Mouse (Mus musculus) CH12.LX (cell line): ENCODE measurements around the gene Cd164. TPM values are rescaled to one million over a fixed set of nuclear protein-coding genes. Genes with fewer than 3 reads are reported as not detected.

ENCODE experiments used
- DNase-seq: peaks from one replicate; pipeline ENCODE4 v3.0.0-alpha.2; 2013; ENCODE audit errors: extremely low read depth
- H3K27ac ChIP-seq: 2 replicates; pipeline ENCODE4 v1.5.1; 2012; ENCODE audit warnings: low read depth, mild to moderate bottlenecking, control low read depth, moderate library complexity; ENCODE audit not compliant: insufficient read depth
- H3K27me3 ChIP-seq: replicated peaks from 2 replicates; pipeline ENCODE3; 2012; ENCODE audit warnings: inconsistent platforms
- H3K36me3 ChIP-seq, 2 experiments: replicated peaks in 1 of 2; 2 replicates each; pipeline versions ENCODE3 to v1.6.1; 2012; ENCODE audit warnings: inconsistent platforms in 1 of 2, low read length in 1 of 2, mild to moderate bottlenecking in 1 of 2, mixed read lengths in 1 of 2, moderate library complexity in 1 of 2; ENCODE audit not compliant: control insufficient read depth in 1 of 2, insufficient read depth in 1 of 2
- H3K4me1 ChIP-seq, 2 experiments: 2 replicates each; pipeline ENCODE4 v1.6.1; 2012; ENCODE audit warnings: inconsistent platforms in 1 of 2, moderate library complexity in 1 of 2; ENCODE audit not compliant: insufficient read depth in 2 of 2, control insufficient read depth in 1 of 2
- H3K4me2 ChIP-seq: 2 replicates; pipeline ENCODE4 v1.6.1; 2012; ENCODE audit warnings: low read depth, mild to moderate bottlenecking, control low read depth; ENCODE audit not compliant: poor library complexity, insufficient read depth, severe bottlenecking
- H3K4me3 ChIP-seq, 3 experiments: fragments of 150-350 bp in 1 of 3; sonication (generic) in 1 of 3; replicated peaks in 1 of 3; 2 replicates each; pipeline versions ENCODE3 to v1.5.1; 2011 to 2012; ENCODE audit warnings: low read depth in 2 of 3, low read length in 2 of 3, mild to moderate bottlenecking in 2 of 3, moderate library complexity in 2 of 3, control low read depth in 1 of 3, improper control_type of control experiment in 1 of 3, inconsistent platforms in 1 of 3, mixed read lengths in 1 of 3; ENCODE audit not compliant: poor library complexity in 1 of 3
- H3K79me2 ChIP-seq: replicated peaks from 2 replicates; pipeline ENCODE4 v1.6.1; 2012; ENCODE audit warnings: mild to moderate bottlenecking, moderate library complexity; ENCODE audit not compliant: control insufficient read depth, poor library complexity, insufficient read depth, severe bottlenecking; ENCODE audit errors: extremely low read depth
- H3K9ac ChIP-seq: 2 replicates; pipeline ENCODE4 v1.6.1; 2012; ENCODE audit warnings: low read depth, mild to moderate bottlenecking, control low read depth, moderate library complexity; ENCODE audit not compliant: insufficient read depth
- H3K9me3 ChIP-seq: replicated peaks from 2 replicates; pipeline ENCODE3; 2012; ENCODE audit warnings: low read length, inconsistent platforms, mixed read lengths
- BHLHE40 ChIP-seq: IDR thresholded peaks from 2 replicates; pipeline ENCODE4 v1.6.1; 2011; ENCODE audit warnings: mild to moderate bottlenecking, low read depth, low read length, improper control_type of control experiment
- E2F4 ChIP-seq: IDR thresholded peaks from 2 replicates; pipeline ENCODE4 v1.6.1; 2011; ENCODE audit warnings: low read depth, low read length, improper control_type of control experiment; ENCODE audit not compliant: insufficient replicate concordance
- GABPA ChIP-seq: IDR thresholded peaks from 2 replicates; pipeline ENCODE4 v1.6.1; 2012; ENCODE audit warnings: low read depth, low read length, improper control_type of control experiment, inconsistent platforms; ENCODE audit not compliant: insufficient replicate concordance
- IRF4 ChIP-seq: IDR thresholded peaks from 2 replicates; pipeline ENCODE4 v1.6.1; 2014; ENCODE audit warnings: low read depth, mild to moderate bottlenecking, inconsistent platforms, low read length, improper control_type of control experiment
- JUN ChIP-seq: IDR thresholded peaks from 2 replicates; pipeline ENCODE4 v1.6.1; 2011; ENCODE audit warnings: low read depth, mild to moderate bottlenecking, low read length, improper control_type of control experiment, moderate library complexity; ENCODE audit not compliant: insufficient read depth
- JUND ChIP-seq: conservative IDR thresholded peaks from 2 replicates; pipeline ENCODE4 v1.6.1; 2011; ENCODE audit warnings: low read depth, low read length, improper control_type of control experiment
- MAFK ChIP-seq: IDR thresholded peaks from 2 replicates; pipeline ENCODE4 v1.6.1; 2011; ENCODE audit warnings: low read length, improper control_type of control experiment; ENCODE audit not compliant: insufficient replicate concordance
- MAX ChIP-seq: IDR thresholded peaks from 2 replicates; pipeline ENCODE4 v1.6.1; 2011; ENCODE audit warnings: low read length, improper control_type of control experiment
- MXI1 ChIP-seq: IDR thresholded peaks from 2 replicates; pipeline ENCODE4 v1.6.1; 2011; ENCODE audit warnings: mild to moderate bottlenecking, low read depth, low read length, improper control_type of control experiment
- MYC ChIP-seq: IDR thresholded peaks from 2 replicates; pipeline ENCODE4 v1.6.1; 2011; ENCODE audit warnings: low read depth, mild to moderate bottlenecking, improper control_type of control experiment, low read length
- NELFE ChIP-seq: IDR thresholded peaks from 2 replicates; pipeline ENCODE4 v1.6.1; 2011; ENCODE audit warnings: low read depth, low read length, improper control_type of control experiment
- NRF1 ChIP-seq: IDR thresholded peaks from 2 replicates; pipeline ENCODE4 v1.6.1; 2014; ENCODE audit warnings: low read depth, mild to moderate bottlenecking, inconsistent platforms, low read length, improper control_type of control experiment, moderate library complexity
- PAX5 ChIP-seq: IDR thresholded peaks from 2 replicates; pipeline ENCODE4 v1.6.1; 2012; ENCODE audit warnings: low read length, inconsistent platforms, mixed read lengths
- POLR2A ChIP-seq: IDR thresholded peaks from 2 replicates; pipeline ENCODE4 v1.6.1; 2011; ENCODE audit warnings: low read depth, mild to moderate bottlenecking, improper control_type of control experiment, low read length
- POLR2AphosphoS2 ChIP-seq: IDR thresholded peaks from 2 replicates; pipeline ENCODE4 v1.6.1; 2011; ENCODE audit warnings: low read depth, low read length, improper control_type of control experiment
- SIN3A ChIP-seq: IDR thresholded peaks from 2 replicates; pipeline ENCODE4 v1.6.1; 2012; ENCODE audit warnings: low read length, improper control_type of control experiment, inconsistent platforms
- SMC3 ChIP-seq: IDR thresholded peaks from 2 replicates; pipeline ENCODE4 v1.6.1; 2011; ENCODE audit warnings: low read depth, low read length, improper control_type of control experiment
- TBP ChIP-seq: conservative IDR thresholded peaks from 2 replicates; pipeline ENCODE4 v1.6.1; 2011; ENCODE audit warnings: low read depth, low read length, improper control_type of control experiment
- UBTF ChIP-seq: IDR thresholded peaks from 2 replicates; pipeline ENCODE4 v1.6.1; 2012; ENCODE audit warnings: low read depth, mild to moderate bottlenecking, inconsistent platforms, low read length, improper control_type of control experiment, moderate library complexity
- ZKSCAN1 ChIP-seq: IDR thresholded peaks from 2 replicates; pipeline ENCODE4 v1.6.1; 2012; ENCODE audit warnings: low read depth, inconsistent platforms, low read length, improper control_type of control experiment, borderline replicate concordance
- dilution Hi-C: fragments of 300-500 bp; cut with MboI; formaldehyde crosslinking; loops from 2 replicates; pipeline ENCODE4 v1.14.3; 2020; ENCODE audit warnings: low sequenced_read_pairs; ENCODE audit not compliant: extremely low pct_unique_long_range_greater_than_20kb, extremely low pct_ligation_motif_present
- in situ Hi-C: fragments of 300-500 bp; cut with MboI; formaldehyde crosslinking; loops from 3 replicates; pipeline ENCODE4 v1.14.3; 2019; ENCODE audit warnings: low sequenced_read_pairs, low pct_ligation_motif_present, low pct_unique_long_range_greater_than_20kb, mixed read lengths
- polyA plus RNA-seq: library from polyadenylated mRNA; unstranded; fragments of >175 nt; gene quantifications from 2 replicates; pipeline ENCODE4 v1.2.1, GENCODE M21; 2012; ENCODE audit warnings: low read depth; ENCODE audit not compliant: insufficient read length
- total RNA-seq, 2 experiments: library from RNA; depleted of rRNA; stranded (reverse); fragments of 300-350 nt in 1 of 2; fragments of >200 nt in 1 of 2; gene quantifications; 2 replicates each; pipeline ENCODE4 v1.2.3; 2012 to 2014

Gene Cd164
- total and polyA plus RNA-seq, 3 experiments: 41.0 to 191 (median 151) TPM

GRCm38 (mm10) chr10:41472534-41472933 lies 46.7 kb upstream of the Cd164 start:
- dilution Hi-C loops (no loop called here), in situ Hi-C loops (no loop called here)

GRCm38 (mm10) chr10:41472962-41473481 lies 46.2 kb upstream of the Cd164 start:
- TF ChIP-seq MAX: 0 out of 2 replicates have a peak, but pooled peaks have one; percentile 50
- no peak for TF ChIP-seq PAX5
- in situ Hi-C loops: no loop called here

More at GRCm38 (mm10) chr10:41472534-41472933, 46.7 kb upstream of the Cd164 start:
- no peak overlapping the region for H3K9ac ChIP-seq
- H3K79me2 ChIP-seq: 0 out of 2 replicates have a peak, but pooled peaks cover 2% of the 10 kb centered on the region
- TF ChIP-seq UBTF: no peak
- no peak for TF ChIP-seq BHLHE40
- no peak for TF ChIP-seq E2F4
- no peak for TF ChIP-seq GABPA
- no peak for TF ChIP-seq TBP
- TF ChIP-seq SIN3A: no peak
- TF ChIP-seq MAFK: no peak
- no peak for TF ChIP-seq IRF4
- TF ChIP-seq POLR2AphosphoS2: no peak
- no peak for TF ChIP-seq JUND
- TF ChIP-seq POLR2A: no peak
- no peak for TF ChIP-seq ZKSCAN1
- no peak for TF ChIP-seq MXI1
- TF ChIP-seq MYC: no peak
- no peak for TF ChIP-seq SMC3
- TF ChIP-seq NRF1: no peak
- no peak for TF ChIP-seq NELFE
- TF ChIP-seq JUN: no peak
- H3K4me2 ChIP-seq: no peak overlapping the region
- no peak for DNase-seq
- no peak overlapping the region for H3K27ac ChIP-seq
- no peaks in the 10 kb centered on the region for H3K9me3 ChIP-seq
- peaks cover 0 to 7% of the 10 kb centered on the region in 2 experiments for H3K36me3 ChIP-seq
- no peak overlapping the region for H3K4me3 ChIP-seq
- peaks cover 13 to 51% of the 10 kb centered on the region in 2 experiments for H3K4me1 ChIP-seq
- H3K27me3 ChIP-seq: no peaks in the 10 kb centered on the region

More at GRCm38 (mm10) chr10:41472962-41473481, 46.2 kb upstream of the Cd164 start:
- Histone ChIP-seq H3K79me2 (0 out of 2 replicates have a peak, but pooled peaks cover 2% of the 10 kb centered on the region), H3K9ac (no peak overlapping the region), H3K4me3 (no peak overlapping the region), H3K27me3 (no peaks in the 10 kb centered on the region), H3K4me1 (peaks cover 13 to 56% of the 10 kb centered on the region in 2 experiments), H3K36me3 (peaks cover 0 to 8% of the 10 kb centered on the region in 2 experiments), H3K27ac (no peak overlapping the region), H3K9me3 (no peaks in the 10 kb centered on the region), H3K4me2 (no peak overlapping the region)
- no peak for DNase-seq
- dilution Hi-C loops: no loop called here
